ENCODE assay signal across 8 mouse cellular contexts in the genomic region with DNA sequence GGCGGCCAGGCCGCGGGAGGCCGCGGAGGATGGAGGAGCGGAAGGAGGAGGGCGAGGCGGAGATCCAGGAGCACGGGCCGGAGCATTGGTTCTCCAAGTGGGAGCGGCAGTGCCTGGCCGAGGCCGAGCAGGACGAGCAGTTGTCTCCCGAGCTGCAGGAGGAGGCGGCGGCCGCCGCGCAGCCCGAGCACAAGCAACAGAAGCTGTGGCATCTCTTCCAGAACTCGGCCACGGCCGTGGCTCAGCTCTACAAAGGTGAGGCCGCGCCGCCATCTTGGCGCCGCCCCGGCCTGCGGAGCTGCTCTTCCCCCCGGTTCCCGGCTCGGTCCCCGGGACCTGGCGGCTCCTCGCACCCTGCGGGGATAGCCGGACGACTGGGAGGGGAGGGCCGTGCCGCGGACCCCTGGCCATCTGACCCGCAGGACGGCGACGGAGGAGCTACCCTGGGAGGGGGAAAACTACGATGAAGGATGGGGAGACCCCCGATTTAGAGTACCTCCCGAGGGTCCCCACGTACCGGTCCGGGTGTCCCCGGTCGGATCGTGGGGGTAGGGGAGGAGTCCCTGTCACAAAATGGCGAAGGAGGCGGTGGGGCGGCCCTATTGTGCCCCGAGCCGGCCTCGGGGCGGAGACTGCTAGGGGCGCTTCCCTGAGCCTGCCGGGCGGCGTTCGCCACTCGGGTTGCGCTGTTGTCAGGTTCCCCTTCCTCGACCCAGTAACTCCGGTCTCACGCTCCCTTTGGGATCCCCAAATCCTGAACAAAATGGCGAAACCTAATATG. TPM values are rescaled to one million over a fixed set of nuclear protein-coding genes. Genes with fewer than 3 reads are reported as not detected.
A peak's percentile ranks its signal among the peaks of the same experiment; 100 is the strongest.
DNase-seq lines count a peak whose midpoint lies in the region; ATAC-seq lines count a peak whose summit lies in the region.

No protein-coding gene starts in this region.

- peak overlapping the region; percentile 93 for H3K27ac ChIP-seq in forebrain, embryonic 11.5 days (ENCODE audit: low read depth, low read length)
- H3K27ac ChIP-seq in heart, embryonic 16.5 days (ENCODE audit: low read length): peak overlapping the region; percentile 96
- H3K27ac ChIP-seq in liver, embryonic 16.5 days (ENCODE audit: low read length): peak overlapping the region; percentile 98
- peak overlapping the region; percentile 92 for H3K27ac ChIP-seq in neural tube, embryonic 11.5 days (ENCODE audit: low read depth, low read length)
- peak overlapping the region; percentile 97 for H3K27ac ChIP-seq in stomach, embryonic 16.5 days (ENCODE audit: low read length)

- peak overlapping the region; percentile 99 for H3K9ac ChIP-seq in forebrain, embryonic 11.5 days (ENCODE audit: low read length)
- peak overlapping the region; percentile 99 for H3K9ac ChIP-seq in heart, embryonic 16.5 days (ENCODE audit: low read length)
- H3K9ac ChIP-seq in liver, embryonic 16.5 days (ENCODE audit: low read depth, low read length): peak overlapping the region; percentile 100
- peak overlapping the region; percentile 91 for H3K9ac ChIP-seq in neural tube, embryonic 11.5 days (ENCODE audit: low read length)
- H3K9ac ChIP-seq in stomach, embryonic 16.5 days (ENCODE audit: low read length): peak overlapping the region; percentile 100

- ATAC-seq in CD4-positive, CD25-positive, alpha-beta regulatory T cell, adult 4 months: peak; percentile 35
- ATAC-seq in forebrain, embryonic 11.5 days (replicated peaks; ENCODE audit: low FRiP score): peak; percentile 28
- peak; percentile 18 for ATAC-seq in heart, embryonic 16.5 days (replicated peaks; ENCODE audit: extremely low read depth, insufficient read depth, low FRiP score)
- peak; percentile 33 for ATAC-seq in liver, embryonic 16.5 days (ENCODE audit: low read depth)
- ATAC-seq in neural tube, embryonic 11.5 days (ENCODE audit: insufficient read depth, low FRiP score, low TSS enrichment): peak; percentile 11
- 0 out of 2 replicates have a peak, but pooled peaks have one; percentile 6 for ATAC-seq in stomach, embryonic 16.5 days (ENCODE audit: insufficient read depth, low FRiP score)

- no peaks in the 10 kb centered on the region; the same call in 1 of the 2 replicates for H3K36me3 ChIP-seq in forebrain, embryonic 11.5 days (ENCODE audit: control insufficient read depth, insufficient read depth, low read length)
- peaks cover 9% of the 10 kb centered on the region; the same call in 1 of the 2 replicates for H3K36me3 ChIP-seq in heart, embryonic 16.5 days (ENCODE audit: control insufficient read depth, insufficient read depth)
- peaks cover 26% of the 10 kb centered on the region for H3K36me3 ChIP-seq in liver, embryonic 16.5 days (ENCODE audit: control insufficient read depth, insufficient read depth)
- peaks cover 3% of the 10 kb centered on the region; the same call in 1 of the 2 replicates for H3K36me3 ChIP-seq in neural tube, embryonic 11.5 days (ENCODE audit: control insufficient read depth, insufficient read depth, low read length)
- peaks cover 3% of the 10 kb centered on the region; the same call in 1 of the 2 replicates for H3K36me3 ChIP-seq in stomach, embryonic 16.5 days (ENCODE audit: control insufficient read depth, insufficient read depth, low read length)

- peaks cover 2% of the 10 kb centered on the region; the same call in 1 of the 2 replicates for H3K4me1 ChIP-seq in forebrain, embryonic 11.5 days (replicated peaks; ENCODE audit: control insufficient read depth, insufficient read depth, low read length)
- peaks cover 31% of the 10 kb centered on the region for H3K4me1 ChIP-seq in heart, embryonic 16.5 days (ENCODE audit: control insufficient read depth, insufficient read depth, low read length)
- peaks cover 26% of the 10 kb centered on the region for H3K4me1 ChIP-seq in liver, embryonic 16.5 days (ENCODE audit: control insufficient read depth, low read depth, low read length)
- H3K4me1 ChIP-seq in neural tube, embryonic 11.5 days (ENCODE audit: control insufficient read depth, insufficient read depth, low read length): peaks cover 9% of the 10 kb centered on the region
- peaks cover 15% of the 10 kb centered on the region for H3K4me1 ChIP-seq in stomach, embryonic 16.5 days (ENCODE audit: control insufficient read depth, insufficient read depth, low read length)

- no peaks in the 10 kb centered on the region for H3K27me3 ChIP-seq in forebrain, embryonic 11.5 days (ENCODE audit: control insufficient read depth, insufficient read depth, low read length)
- no peaks in the 10 kb centered on the region for H3K27me3 ChIP-seq in heart, embryonic 16.5 days (ENCODE audit: control insufficient read depth, insufficient read depth, low read length)
- no peaks in the 10 kb centered on the region for H3K27me3 ChIP-seq in liver, embryonic 16.5 days (ENCODE audit: control insufficient read depth, insufficient read depth, low read depth, low read length)
- no peaks in the 10 kb centered on the region for H3K27me3 ChIP-seq in neural tube, embryonic 11.5 days (ENCODE audit: control insufficient read depth, insufficient read depth, low read length)
- no peaks in the 10 kb centered on the region for H3K27me3 ChIP-seq in stomach, embryonic 16.5 days (ENCODE audit: control insufficient read depth, insufficient read depth, low read length)

- peak overlapping the region; percentile 99 for H3K4me3 ChIP-seq in forebrain, embryonic 11.5 days (ENCODE audit: low read depth, low read length)
- peak overlapping the region; percentile 89 for H3K4me3 ChIP-seq in heart, embryonic 16.5 days (ENCODE audit: low read length)
- H3K4me3 ChIP-seq in liver, embryonic 16.5 days (ENCODE audit: low read depth, low read length): peak overlapping the region; percentile 99
- peak overlapping the region; percentile 87 for H3K4me3 ChIP-seq in neural tube, embryonic 11.5 days (ENCODE audit: low read depth, low read length)
- peak overlapping the region; percentile 96 for H3K4me3 ChIP-seq in stomach, embryonic 16.5 days (replicated peaks; ENCODE audit: low read length)

- DNase-seq in c-Kit-positive CD71-negative TER-119-negative erythroid progenitor cells, embryonic 14.5 days (ENCODE audit: low read depth): peak; percentile 49
- DNase-seq in forebrain, embryonic 11.5 days (ENCODE audit: low spot score): peak; percentile 80
- DNase-seq in kidney, postnatal 25 days: peak; percentile 74 to 87
- DNase-seq in neural tube, embryonic 11.5 days (ENCODE audit: low spot score): peak; percentile 69

- WGBS in forebrain, embryonic 11.5 days: under 1% methylated on average over 72 of the region's 74 CpGs
- under 1% methylated on average over 69 of the region's 74 CpGs for WGBS in heart, embryonic 16.5 days
- WGBS in liver, embryonic 16.5 days (ENCODE audit: insufficient replicate concordance): under 1% methylated on average over 73 of the region's 74 CpGs
- WGBS in neural tube, embryonic 11.5 days: under 1% methylated on average over 72 of the region's 74 CpGs
- WGBS in stomach, embryonic 16.5 days: under 1% methylated on average over 74 of the region's 74 CpGs

- no peaks in the 10 kb centered on the region for H3K9me3 ChIP-seq in forebrain, embryonic 11.5 days (ENCODE audit: control insufficient read depth, low read length)
- no peaks in the 10 kb centered on the region for H3K9me3 ChIP-seq in heart, embryonic 16.5 days (replicated peaks; ENCODE audit: control insufficient read depth, low read length)
- no peaks in the 10 kb centered on the region for H3K9me3 ChIP-seq in liver, embryonic 16.5 days (replicated peaks; ENCODE audit: control insufficient read depth, low read length)
- H3K9me3 ChIP-seq in neural tube, embryonic 11.5 days (ENCODE audit: control insufficient read depth, low read length): no peaks in the 10 kb centered on the region
- no peaks in the 10 kb centered on the region for H3K9me3 ChIP-seq in stomach, embryonic 16.5 days (replicated peaks; ENCODE audit: control insufficient read depth, low read length)

- H3K4me2 ChIP-seq in forebrain, embryonic 11.5 days (ENCODE audit: low read depth, low read length, severe bottlenecking): peak overlapping the region; percentile 63
- H3K4me2 ChIP-seq in heart, embryonic 16.5 days (ENCODE audit: low read depth, low read length): peak overlapping the region; percentile 83
- peak overlapping the region; percentile 84 for H3K4me2 ChIP-seq in liver, embryonic 16.5 days (ENCODE audit: low read depth, low read length)
- H3K4me2 ChIP-seq in neural tube, embryonic 11.5 days (ENCODE audit: low read depth): peak overlapping the region; percentile 84
- peak overlapping the region; percentile 97 for H3K4me2 ChIP-seq in stomach, embryonic 16.5 days (ENCODE audit: low read depth, low read length)

RNA-seq across cellular contexts. Expression of gene 1810013L24Rik, which starts 0.7 kb away (rescaled TPM):
- 10 to 100 TPM; 16.6 to 25.7 TPM for polyA plus RNA-seq in CD4-positive, CD25-positive, alpha-beta regulatory T cell, adult 4 months (2017; shearing (Covaris generic))
- polyA plus RNA-seq in forebrain, embryonic 11.5 days (2014; fragmentation: Nextera tagmentation; extraction: Ambion mirVana): 17.7 and 23.1 TPM in 2 replicates
- 16.1 and 17.8 TPM in 2 replicates for polyA plus RNA-seq in heart, embryonic 16.5 days (2015; fragmentation: Nextera tagmentation; extraction: Ambion mirVana)
- 10.9 TPM in 2 replicates for polyA plus RNA-seq in liver, embryonic 16.5 days (2015; fragmentation: Nextera tagmentation; extraction: Ambion mirVana)
- polyA plus RNA-seq in neural tube, embryonic 11.5 days (2014; fragmentation: Nextera tagmentation; extraction: Ambion mirVana): 20.5 and 21.7 TPM in 2 replicates
- polyA plus RNA-seq in stomach, embryonic 16.5 days (2015; fragmentation: Nextera tagmentation; extraction: Ambion mirVana): 13.3 and 17.8 TPM in 2 replicates

RNA-seq across cellular contexts. Expression of gene Usp7, which starts 38.5 kb away (rescaled TPM):
- 10 to 100 TPM; 39.2 to 51.8 TPM for polyA plus RNA-seq in CD4-positive, CD25-positive, alpha-beta regulatory T cell, adult 4 months (2017; shearing (Covaris generic))
- polyA plus RNA-seq in forebrain, embryonic 11.5 days (2014; fragmentation: Nextera tagmentation; extraction: Ambion mirVana): 45.7 and 47.4 TPM in 2 replicates
- polyA plus RNA-seq in heart, embryonic 16.5 days (2015; fragmentation: Nextera tagmentation; extraction: Ambion mirVana): 15.0 and 16.9 TPM in 2 replicates
- polyA plus RNA-seq in liver, embryonic 16.5 days (2015; fragmentation: Nextera tagmentation; extraction: Ambion mirVana): 22.4 and 22.6 TPM in 2 replicates
- polyA plus RNA-seq in neural tube, embryonic 11.5 days (2014; fragmentation: Nextera tagmentation; extraction: Ambion mirVana): 38.8 and 38.9 TPM in 2 replicates
- 24.4 and 28.6 TPM in 2 replicates for polyA plus RNA-seq in stomach, embryonic 16.5 days (2015; fragmentation: Nextera tagmentation; extraction: Ambion mirVana)

Comparison
In these comparisons a context has a peak if more than half of its experiments do, and no peak if none do; other contexts are left out.
1. Peak in every context shown above with its lines: DNase-seq, ATAC-seq, H3K4me3 ChIP-seq and H3K27ac ChIP-seq.